Mouse (Mus musculus) spleen, adult 2 months (tissue): ENCODE measurements around the gene Nup188. TPM values are rescaled to one million over a fixed set of nuclear protein-coding genes. Genes with fewer than 3 reads are reported as not detected.

Source experiments
- DNase-seq, 2 experiments: peaks; one replicate each; pipeline versions ENCODE4 v3.0.0 to v3.0.0-alpha.2; 2012 to 2021; ENCODE audit warnings: low spot score in 2 of 2, low read depth in 1 of 2
- H3K27ac ChIP-seq: fragments of 200-500 bp; 2 replicates; pipeline ENCODE4 v1.5.1; 2012; ENCODE audit warnings: low read length, inconsistent platforms; ENCODE audit not compliant: insufficient read depth
- H3K27me3 ChIP-seq: fragments of 200-500 bp; 2 replicates; pipeline ENCODE4 v1.6.1; 2012; ENCODE audit warnings: mild to moderate bottlenecking, moderate library complexity, low read length, inconsistent platforms; ENCODE audit not compliant: control insufficient read depth, insufficient read depth
- H3K36me3 ChIP-seq: fragments of 200-500 bp; 2 replicates; pipeline ENCODE4 v1.6.1; 2012; ENCODE audit warnings: mild to moderate bottlenecking, low read length, inconsistent platforms; ENCODE audit not compliant: control insufficient read depth, insufficient read depth
- H3K4me1 ChIP-seq: fragments of 200-500 bp; 2 replicates; pipeline ENCODE4 v1.6.1; 2011; ENCODE audit warnings: inconsistent platforms; ENCODE audit not compliant: control insufficient read depth, insufficient read depth, insufficient read length
- H3K4me3 ChIP-seq: fragments of 200-500 bp; 2 replicates; pipeline ENCODE4 v1.5.1; 2011; ENCODE audit warnings: mild to moderate bottlenecking, inconsistent platforms; ENCODE audit not compliant: insufficient read depth, insufficient read length; ENCODE audit errors: extremely low read depth
- CTCF ChIP-seq: fragments of 200-500 bp; IDR thresholded peaks from 2 replicates; pipeline ENCODE4 v1.5.1; 2011; ENCODE audit warnings: mild to moderate bottlenecking, inconsistent platforms; ENCODE audit not compliant: insufficient read depth, insufficient read length, insufficient replicate concordance; ENCODE audit errors: extremely low read depth
- POLR2A ChIP-seq: fragments of 200-500 bp; IDR thresholded peaks from 2 replicates; pipeline ENCODE4 v1.6.1; 2011; ENCODE audit warnings: low read depth, low read length, inconsistent platforms
- WGBS: fragments of 180-500 bp; shearing (Covaris S2); methylation state at CpG from one replicate; pipeline ENCODE4 v1.1.7; 2018; 5-methylcytosine and 5-hydroxymethylcytosine counted together
- polyA plus RNA-seq: library from polyadenylated mRNA; depleted of rRNA; stranded (reverse); fragments of >200 nt; gene quantifications from 2 replicates; pipeline ENCODE4 v1.2.3, GENCODE M21; 2012

Gene Nup188
- polyA plus RNA-seq, 1 experiment, result 32.4 TPM

DNA sequence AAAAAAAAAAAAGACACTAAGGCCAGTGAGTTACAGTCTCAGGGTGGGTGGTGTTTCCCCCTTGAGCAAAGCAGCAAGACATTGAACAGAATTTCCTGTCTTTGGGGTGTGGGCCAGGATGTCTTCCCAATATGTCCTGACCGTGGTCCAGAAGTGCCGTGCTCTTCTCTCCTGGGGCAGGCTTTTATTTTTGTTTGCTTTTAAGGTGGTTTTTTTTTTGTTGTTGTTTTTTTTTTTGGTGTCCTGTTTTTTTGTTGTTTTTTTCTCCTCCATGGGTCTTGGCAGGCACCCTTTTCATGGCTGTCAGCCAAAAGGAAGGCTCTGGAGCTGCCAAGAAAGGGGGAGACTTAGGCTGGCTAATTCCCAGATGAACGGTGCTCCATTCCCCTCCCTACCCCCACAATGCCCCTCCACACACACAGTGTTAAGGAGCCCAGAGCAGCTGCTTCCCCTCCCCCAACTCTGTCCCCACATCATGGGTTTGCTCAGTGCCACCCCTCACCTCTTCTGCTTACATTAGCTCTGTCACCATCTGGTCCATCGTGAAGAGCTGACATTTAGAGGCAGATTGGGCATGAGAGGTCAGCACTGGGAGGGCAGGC, 23.3 kb upstream of the Nup188 start:
- H3K4me3 ChIP-seq, result no peak overlapping the region
- H3K36me3 ChIP-seq, result peaks cover 21% of the 10 kb centered on the region
- 84% methylated on average over 4 of the region's 4 CpGs for WGBS
- H3K4me1 ChIP-seq, result peaks cover 11% of the 10 kb centered on the region; the same call in 1 of the 2 replicates
- peak overlapping the region; percentile 2; the same call in 1 of the 2 replicates for H3K27ac ChIP-seq
- DNase-seq, result no peak
- TF ChIP-seq POLR2A (no peak), CTCF (no peak)
- H3K27me3 ChIP-seq, result no peaks in the 10 kb centered on the region

- Histone ChIP-seq H3K4me3 (no peak overlapping the region), H3K27ac (no peak overlapping the region), H3K27me3 (no peaks in the 10 kb centered on the region), H3K4me1 (peaks cover 4% of the 10 kb centered on the region; the same call in 1 of the 2 replicates), H3K36me3 (peaks cover 21% of the 10 kb centered on the region)
- no peak for DNase-seq
- 88% methylated on average over 6 of the region's 6 CpGs for WGBS
- TF ChIP-seq POLR2A (no peak), CTCF (no peak)
Measured at GRCm38 (mm10) chr2:30263811-30264210, 22.4 kb upstream of the Nup188 start.

- no peak for DNase-seq
- Histone ChIP-seq H3K4me3 (no peak overlapping the region), H3K27me3 (no peaks in the 10 kb centered on the region), H3K4me1 (no peaks in the 10 kb centered on the region), H3K36me3 (peaks cover 21% of the 10 kb centered on the region), H3K27ac (peak overlapping the region; percentile 62)
- WGBS, result 91% methylated on average over 7 of the region's 7 CpGs
- TF ChIP-seq CTCF (no peak), POLR2A (no peak)
Measured at GRCm38 (mm10) chr2:30264671-30265519, 21.3 kb upstream of the Nup188 start.

- no peak for DNase-seq
- Histone ChIP-seq H3K4me3 (no peak within 1 kb of the TSS), H3K4me1 (peaks cover 2% of the 10 kb centered on the region; the same call in 1 of the 2 replicates), H3K27me3 (no peaks in the 10 kb centered on the region), H3K36me3 (peaks cover 20% of the 10 kb centered on the region), H3K27ac (peak within 1 kb of the TSS; percentile 62)
- WGBS, result 82% methylated on average over 5 of the region's 5 CpGs
- TF ChIP-seq POLR2A, result no peak
- no peak for TF ChIP-seq CTCF
Measured at GRCm38 (mm10) chr2:30265767-30266253, 20.4 kb upstream of the Nup188 start, which contains the start of gene Phyhd1. TSS of gene Phyhd1 (plus strand) at chr2:30266203.

DNA sequence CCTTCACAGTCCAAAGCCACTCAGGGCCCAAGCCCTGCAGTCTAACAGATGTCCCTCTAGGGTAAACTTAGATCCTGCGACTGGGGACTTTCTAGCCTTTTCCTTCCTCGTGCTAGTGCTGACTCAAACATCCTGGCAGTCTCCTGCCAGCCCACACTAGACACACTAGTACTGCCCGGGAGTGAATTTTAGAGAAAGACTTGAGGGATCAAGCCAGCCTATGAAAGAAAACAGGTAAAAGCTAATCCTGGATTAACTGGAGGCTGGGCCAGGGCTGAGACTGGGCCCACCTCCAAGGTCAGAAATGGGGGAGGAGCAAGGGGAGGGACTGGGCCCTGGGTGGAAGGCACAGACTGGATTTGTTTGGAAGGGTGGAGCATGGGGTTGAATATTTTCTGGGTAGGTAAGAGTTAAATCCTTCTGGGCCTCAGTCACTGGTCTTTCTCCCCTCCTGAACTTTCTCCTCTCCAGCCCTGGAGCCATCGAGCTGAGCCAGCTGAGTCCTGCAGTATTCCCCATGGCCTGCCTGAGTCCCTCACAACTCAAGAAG, 19.7 kb upstream of the Nup188 start:
- Histone ChIP-seq H3K36me3 (peaks cover 20% of the 10 kb centered on the region), H3K4me1 (peaks cover 2% of the 10 kb centered on the region; the same call in 1 of the 2 replicates), H3K27me3 (no peaks in the 10 kb centered on the region), H3K27ac (peak overlapping the region; percentile 62), H3K4me3 (no peak overlapping the region)
- TF ChIP-seq CTCF (no peak), POLR2A (no peak)
- 43% methylated on average over 4 of the region's 4 CpGs for WGBS
- no peak for DNase-seq

DNA sequence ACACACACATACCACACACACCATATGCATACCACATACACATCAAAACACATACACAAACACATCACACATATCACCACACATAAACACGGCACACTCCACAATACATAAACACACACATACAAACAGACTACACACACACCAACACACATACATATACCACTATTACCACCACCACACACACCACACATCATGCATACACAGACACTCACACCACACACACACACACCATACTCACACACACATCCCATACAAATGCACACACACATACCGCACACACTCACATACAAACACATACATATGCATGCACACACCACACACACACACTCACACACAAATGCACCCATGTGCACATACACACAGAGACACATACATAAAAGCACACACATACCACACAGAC, 18.7 kb upstream of the Nup188 start:
- WGBS, result 93% methylated on average over 2 of the region's 2 CpGs
- Histone ChIP-seq H3K4me3 (no peak overlapping the region), H3K36me3 (peaks cover 12% of the 10 kb centered on the region), H3K27me3 (no peaks in the 10 kb centered on the region), H3K4me1 (peaks cover 2% of the 10 kb centered on the region; the same call in 1 of the 2 replicates), H3K27ac (no peak overlapping the region)
- no peak for DNase-seq
- TF ChIP-seq CTCF (no peak), POLR2A (no peak)
